Mouse (Mus musculus): ENCODE measurements around the gene Agtr1b.

- TF ChIP-seq TAL1 (IDR thresholded peaks at IDR 0.05; ENCODE audit: low read length) (no peak), GATA1 (IDR thresholded peaks at IDR 0.05; ENCODE audit: low read length) (no peak)
Observed at GRCm38 (mm10) chr3:20291370-20291769, 75.6 kb downstream of the Agtr1b start.
